Mouse (Mus musculus): ENCODE data around the gene Dnah8.

- TF ChIP-seq POLR2A (IDR thresholded peaks at IDR 0.05; ENCODE audit: extremely low read depth, insufficient read depth, low read length) = no peak
- TF ChIP-seq CTCF (IDR thresholded peaks at IDR 0.05; ENCODE audit: extremely low read depth, insufficient read depth, low read length) = peak; percentile 94
These were observed 122.2 kb downstream of the Dnah8 start for GRCm38 (mm10) chr17:30746056-30747024.
